Mouse (Mus musculus): Measurements from ENCODE around the gene Zfp58. TPM values are rescaled to one million over a fixed set of nuclear protein-coding genes. Genes with fewer than 3 reads are reported as not detected.
"Not testable (repeated sequence)": the region's sequence is repeated elsewhere in the genome, so short reads cannot be mapped to it uniquely, and the experiment has no call there.

Zfp58 gene
- polyA plus RNA-seq, 1 experiment from 2014 or later = 10.4 TPM

GRCm38 (mm10) chr13:67463506-67464185, 36.7 kb downstream of the Zfp58 start:
- ATAC-seq (ENCODE audit: low FRiP score); H3K27ac ChIP-seq (replicated peaks); H3K4me1 ChIP-seq; H3K36me3 ChIP-seq; H3K27me3 ChIP-seq (replicated peaks); H3K4me2 ChIP-seq; H3K4me3 ChIP-seq (replicated peaks); H3K9me3 ChIP-seq (replicated peaks); H3K9ac ChIP-seq (replicated peaks): not testable (repeated sequence)
- 98% methylated on average over 3 of the region's 5 CpGs for WGBS

DNA sequence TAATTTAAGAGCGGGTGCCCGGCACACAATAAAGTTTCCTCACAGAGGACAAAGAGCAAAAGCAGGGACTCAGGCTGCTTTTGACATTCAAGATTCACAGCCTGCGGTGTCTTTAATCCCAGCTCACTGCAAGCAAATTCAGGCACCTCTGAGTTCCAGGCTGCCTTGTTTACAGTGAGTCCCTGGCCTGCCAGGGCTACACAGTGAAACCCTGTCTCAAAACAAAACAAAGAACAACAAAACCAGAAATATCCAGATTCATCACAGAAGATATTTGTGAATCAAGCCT, 48.4 kb downstream of the Zfp58 start:
- Histone ChIP-seq H3K4me2 (peak overlapping the region; percentile 77), H3K9me3 (replicated peaks) (no peaks in the 10 kb centered on the region), H3K27me3 (replicated peaks) (no peaks in the 10 kb centered on the region), H3K4me3 (replicated peaks) (peak overlapping the region; percentile 60), H3K27ac (replicated peaks) (0 out of 2 replicates have a peak overlapping the region, but pooled peaks have one; percentile 54), H3K36me3 (peaks cover 7% of the 10 kb centered on the region; the same call in 1 of the 2 replicates), H3K9ac (replicated peaks) (peak overlapping the region; percentile 51), H3K4me1 (peaks cover 12% of the 10 kb centered on the region)
- 5% methylated on average over 3 of the region's 3 CpGs for WGBS
- peak; percentile 68; the same call in 1 of the 2 replicates for ATAC-seq (ENCODE audit: low FRiP score)

GRCm38 (mm10) chr13:67451172-67452020, 49.0 kb downstream of the Zfp58 start, which contains the start of gene Zfp874a:
TSS of gene Zfp874a (minus strand) at chr13:67451624.
- WGBS = 1% methylated on average over 20 of the region's 20 CpGs
- peak within 1 kb of the TSS; percentile 54; the same call in 1 of the 2 replicates for H3K27ac ChIP-seq (replicated peaks)

More at GRCm38 (mm10) chr13:67451172-67452020, 49.0 kb downstream of the Zfp58 start, which contains the start of gene Zfp874a:
- Histone ChIP-seq H3K9me3 (replicated peaks) (no peaks in the 10 kb centered on the region), H3K4me2 (peak within 1 kb of the TSS; percentile 77), H3K4me1 (peaks cover 12% of the 10 kb centered on the region), H3K36me3 (peaks cover 13% of the 10 kb centered on the region), H3K27me3 (replicated peaks) (no peaks in the 10 kb centered on the region), H3K4me3 (replicated peaks) (peak within 1 kb of the TSS; percentile 60), H3K9ac (replicated peaks) (peak within 1 kb of the TSS; percentile 51)
- ATAC-seq (ENCODE audit: low FRiP score) = peak; percentile 99

Other genes starting within 250 kb of the Zfp58 start
- gene Zfp458, start 222.1 kb downstream of the Zfp58 start, polyA plus RNA-seq (2015; fragmentation: Nextera tagmentation; extraction: Ambion mirVana) = 4.8 and 4.9 TPM in 2 replicates
- 1.7 and 2.0 TPM in 2 replicates for gene Zfp457, start 194.1 kb downstream of the Zfp58 start, polyA plus RNA-seq (2015; fragmentation: Nextera tagmentation; extraction: Ambion mirVana)
- gene Zfp595, start 168.0 kb downstream of the Zfp58 start, polyA plus RNA-seq (2015; fragmentation: Nextera tagmentation; extraction: Ambion mirVana) = 1.7 and 2.0 TPM in 2 replicates
- not detected in 2 replicates for gene Gm28044, start 140.0 kb downstream of the Zfp58 start, polyA plus RNA-seq (2015; fragmentation: Nextera tagmentation; extraction: Ambion mirVana)
- 0.56 and 0.77 TPM in 2 replicates for gene Zfp953, start 139.9 kb downstream of the Zfp58 start, polyA plus RNA-seq (2015; fragmentation: Nextera tagmentation; extraction: Ambion mirVana)
- 0.27 TPM in 1 of 2 replicates, not detected in the other for gene Gm28041, start 124.8 kb downstream of the Zfp58 start, polyA plus RNA-seq (2015; fragmentation: Nextera tagmentation; extraction: Ambion mirVana)
- 0.65 and 1.1 TPM in 2 replicates for gene Zfp456, start 124.7 kb downstream of the Zfp58 start, polyA plus RNA-seq (2015; fragmentation: Nextera tagmentation; extraction: Ambion mirVana)
- gene Zfp429, start 100.7 kb downstream of the Zfp58 start, polyA plus RNA-seq (2015; fragmentation: Nextera tagmentation; extraction: Ambion mirVana) = 4.0 and 5.5 TPM in 2 replicates
- 0.50 and 1.6 TPM in 2 replicates for gene Zfp459, start 79.1 kb downstream of the Zfp58 start, polyA plus RNA-seq (2015; fragmentation: Nextera tagmentation; extraction: Ambion mirVana)
- gene Zfp874a, start 48.9 kb downstream of the Zfp58 start, polyA plus RNA-seq (2015; fragmentation: Nextera tagmentation; extraction: Ambion mirVana) = 5.1 and 7.6 TPM in 2 replicates
- 2.5 and 3.7 TPM in 2 replicates for gene Zfp874b, start 16.3 kb downstream of the Zfp58 start, polyA plus RNA-seq (2015; fragmentation: Nextera tagmentation; extraction: Ambion mirVana)
- gene Gm26965, start 25.6 kb upstream of the Zfp58 start, polyA plus RNA-seq (2015; fragmentation: Nextera tagmentation; extraction: Ambion mirVana) = not detected in 2 replicates
- gene Zfp87, start 25.6 kb upstream of the Zfp58 start, polyA plus RNA-seq (2015; fragmentation: Nextera tagmentation; extraction: Ambion mirVana) = 30.4 and 37.0 TPM in 2 replicates
- gene Zfp748, start 53.3 kb upstream of the Zfp58 start, polyA plus RNA-seq (2015; fragmentation: Nextera tagmentation; extraction: Ambion mirVana) = 13.1 and 13.2 TPM in 2 replicates
- gene Zfp729b, start 109.2 kb upstream of the Zfp58 start, polyA plus RNA-seq (2015; fragmentation: Nextera tagmentation; extraction: Ambion mirVana) = 4.8 and 4.9 TPM in 2 replicates
- gene Gm49345, start 137.2 kb upstream of the Zfp58 start, polyA plus RNA-seq (2015; fragmentation: Nextera tagmentation; extraction: Ambion mirVana) = not detected in 2 replicates
- gene Zfp729a, start 137.2 kb upstream of the Zfp58 start, polyA plus RNA-seq (2015; fragmentation: Nextera tagmentation; extraction: Ambion mirVana) = 2.9 and 3.4 TPM in 2 replicates
- gene Zfp738, start 186.5 kb upstream of the Zfp58 start, polyA plus RNA-seq (2015; fragmentation: Nextera tagmentation; extraction: Ambion mirVana) = 12.8 and 13.3 TPM in 2 replicates
- 8.2 and 8.5 TPM in 2 replicates for gene Zfp65, start 228.6 kb upstream of the Zfp58 start, polyA plus RNA-seq (2015; fragmentation: Nextera tagmentation; extraction: Ambion mirVana)